Mouse (Mus musculus) adrenal gland, postnatal 36 days (tissue): ENCODE results near the gene Mup21. TPM values are rescaled to one million over a fixed set of nuclear protein-coding genes. Genes with fewer than 3 reads are reported as not detected.
"Not testable (repeated sequence)": the region's sequence is repeated elsewhere in the genome, so short reads cannot be mapped to it uniquely, and the experiment has no call there.

Source experiments
- DNase-seq, 2 experiments: peaks; one replicate each; pipeline ENCODE4 v3.0.0; 2021; ENCODE audit warnings: mixed read lengths in 1 of 2
- long read RNA-seq, 2 experiments: library from polyadenylated mRNA; stranded (forward); transcript quantifications; one replicate each; pipeline ENCODE4 v2.0.0; 2021; ENCODE audit warnings: borderline sequencing depth in 2 of 2
- total RNA-seq, 2 experiments: library from RNA; stranded (reverse); gene quantifications; 2 replicates each; pipeline ENCODE4 v1.2.3; 2021

The Mup21 gene
- not detected for total RNA-seq
- long read RNA-seq, experiment 1, result 0 reads
- long read RNA-seq, experiment 2, result 0 reads

GRCm38 (mm10) chr4:62150811-62151210, at the start of gene Mup21:
Gene Mup21 (minus strand): TSS chr4:62150863.
- no peak for DNase-seq

- no peak for DNase-seq
These were observed 49.4 kb upstream of the Mup21 start for GRCm38 (mm10) chr4:62199923-62200529.

- DNase-seq, result no peak
These were observed 38.1 kb upstream of the Mup21 start for GRCm38 (mm10) chr4:62188778-62189177.

GRCm38 (mm10) chr4:62177282-62177681, 26.6 kb upstream of the Mup21 start:
- peak; percentile 31 to 66 for DNase-seq

- no peak for DNase-seq
These were observed 23.8 kb upstream of the Mup21 start for GRCm38 (mm10) chr4:62174471-62174870.

GRCm38 (mm10) chr4:62167636-62168035, 17.0 kb upstream of the Mup21 start:
- DNase-seq, result not testable (repeated sequence)

- DNase-seq, result no peak
These were observed 7.7 kb upstream of the Mup21 start for GRCm38 (mm10) chr4:62158401-62158800.

- peak; percentile 62 to 69 for DNase-seq
These were observed 17.0 kb downstream of the Mup21 start for GRCm38 (mm10) chr4:62133706-62134105.

- peak; percentile 17 to 53 for DNase-seq
These were observed 47.3 kb downstream of the Mup21 start for GRCm38 (mm10) chr4:62103366-62103765.

Other genes starting within 250 kb of the Mup21 start
- gene Mup20, start 96.7 kb downstream of the Mup21 start, total RNA-seq, result under 1 TPM in 1 of 2 experiments, not detected in 1; 0.46 TPM
- gene Mup3, start 63.5 kb downstream of the Mup21 start, total RNA-seq, result 1 to 10 TPM in 1 of 2 experiments, under 1 TPM in 1; 0.82 to 3.5 TPM
- gene Zfp37, start 80.2 kb upstream of the Mup21 start, total RNA-seq, result 1 to 10 TPM; 5.4 to 6.2 TPM
- gene Slc31a2, start 111.7 kb upstream of the Mup21 start, total RNA-seq, result 10 to 100 TPM; 30.8 to 36.9 TPM
- gene Fkbp15, start 209.7 kb upstream of the Mup21 start, total RNA-seq, result 10 to 100 TPM; 31.8 to 36.3 TPM
- 10 to 100 TPM; 45.7 to 48.4 TPM for gene Slc31a1, start 209.9 kb upstream of the Mup21 start, total RNA-seq